Mouse (Mus musculus): ENCODE measurements around the gene Rtn2. TPM values are rescaled to one million over a fixed set of nuclear protein-coding genes. Genes with fewer than 3 reads are reported as not detected.

The Rtn2 gene
- polyA plus RNA-seq, 1 experiment: 101 TPM

DNA sequence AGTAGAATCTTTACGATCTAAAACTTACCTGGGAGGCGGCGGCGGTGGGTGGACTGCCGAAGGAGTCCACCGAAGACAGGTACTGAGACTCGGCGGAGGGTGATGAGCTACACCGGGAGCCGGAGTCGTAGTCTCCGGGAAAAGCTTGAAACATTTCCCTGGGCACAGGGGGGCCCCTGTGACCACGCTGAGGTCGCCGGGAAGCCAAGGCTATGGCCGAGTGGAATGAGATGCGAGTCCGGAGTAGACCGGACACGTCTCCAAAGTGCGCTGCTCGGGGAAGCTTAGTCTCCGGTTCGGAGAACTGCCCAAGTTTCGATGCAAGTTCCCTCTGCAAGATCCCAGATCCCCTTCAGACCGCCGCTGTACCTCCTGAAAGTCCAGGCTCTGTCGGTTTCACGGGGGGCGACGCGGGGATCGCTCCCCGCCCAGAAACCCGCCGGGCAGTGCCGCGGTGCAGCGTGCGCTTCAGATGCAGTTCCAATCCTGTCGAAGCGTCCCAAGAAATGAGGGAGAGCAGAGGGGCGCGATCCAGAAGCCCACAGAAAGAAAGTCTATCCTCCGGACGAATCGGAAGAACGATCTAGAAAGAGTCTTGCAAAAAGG lies 27.0 kb downstream of the Rtn2 start:
- under 1% methylated on average over 48 of the region's 48 CpGs for WGBS
- Histone ChIP-seq H3K4me1 (ENCODE audit: control insufficient read depth, insufficient read depth, low read length) (peaks cover 3% of the 10 kb centered on the region; the same call in 1 of the 2 replicates), H3K27ac (ENCODE audit: insufficient read depth, low read length) (no peak overlapping the region), H3K27me3 (ENCODE audit: control insufficient read depth, insufficient read depth, low read length) (peaks cover 2% of the 10 kb centered on the region; the same call in 1 of the 2 replicates), H3K4me3 (replicated peaks; ENCODE audit: insufficient read depth, low read depth, low read length) (peak overlapping the region; percentile 54)
- no peak for TF ChIP-seq CTCF (IDR thresholded peaks at IDR 0.05; ENCODE audit: borderline replicate concordance, insufficient read depth, low read depth, low read length)
- no peak for TF ChIP-seq POLR2A (IDR thresholded peaks at IDR 0.05; ENCODE audit: borderline replicate concordance, insufficient read depth, low read length)
- peak in 1 of 2 experiments; percentile 37 for DNase-seq

DNA sequence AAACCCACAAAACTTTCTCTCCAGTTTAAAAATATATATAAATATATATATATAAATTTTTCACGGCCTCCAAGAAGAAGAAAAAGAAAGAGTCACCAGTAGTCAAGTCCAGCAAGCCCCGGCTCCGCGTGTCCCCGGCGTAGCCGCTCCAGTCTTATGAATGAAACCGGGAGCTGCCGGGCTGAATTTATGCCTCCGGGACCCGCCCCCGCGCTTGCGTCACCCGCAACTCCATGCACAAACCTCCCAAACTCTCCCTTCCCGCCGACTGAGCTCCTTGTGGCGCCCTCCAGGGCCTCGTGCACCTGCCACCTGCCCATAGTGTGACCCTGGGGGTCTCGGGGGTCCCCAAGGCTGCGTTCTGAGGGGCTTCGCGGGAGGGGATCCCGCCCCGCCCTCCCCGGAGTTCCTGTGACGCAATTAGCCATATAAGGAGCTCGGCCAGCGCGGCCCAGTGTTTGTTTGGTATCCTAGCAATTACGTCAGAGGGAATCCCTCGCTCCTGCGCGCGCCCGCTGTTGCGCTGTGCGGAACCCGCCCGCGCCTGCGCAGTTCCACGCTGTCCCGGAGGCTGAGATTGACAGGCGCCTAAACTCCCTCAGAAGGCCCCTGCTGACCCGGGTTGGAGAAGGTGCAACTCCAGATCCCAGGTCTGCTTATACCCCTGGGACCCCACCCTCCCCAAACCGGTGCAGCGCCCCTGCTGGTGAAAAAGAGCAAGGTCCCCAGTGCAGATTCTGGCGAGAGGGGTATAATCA lies 27.6 kb downstream of the Rtn2 start, which contains the start of gene Fosb:
Fosb (minus strand) TSS at position 168 of the 758 bp plus-strand sequence.
- Histone ChIP-seq H3K4me1 (ENCODE audit: control insufficient read depth, insufficient read depth, low read length) (peaks cover 3% of the 10 kb centered on the region; the same call in 1 of the 2 replicates), H3K27ac (ENCODE audit: insufficient read depth, low read length) (no peak within 1 kb of the TSS), H3K4me3 (replicated peaks; ENCODE audit: insufficient read depth, low read depth, low read length) (peak within 1 kb of the TSS; percentile 74), H3K27me3 (ENCODE audit: control insufficient read depth, insufficient read depth, low read length) (no peaks in the 10 kb centered on the region; the same call in 1 of the 2 replicates)
- TF ChIP-seq CTCF (IDR thresholded peaks at IDR 0.05; ENCODE audit: borderline replicate concordance, insufficient read depth, low read depth, low read length) (peak; percentile 44; the same call in 1 of the 2 replicates), POLR2A (IDR thresholded peaks at IDR 0.05; ENCODE audit: borderline replicate concordance, insufficient read depth, low read length) (peak; percentile 22; the same call in 1 of the 2 replicates)
- WGBS: under 1% methylated on average over 49 of the region's 49 CpGs
- DNase-seq: peak; percentile 97

DNA sequence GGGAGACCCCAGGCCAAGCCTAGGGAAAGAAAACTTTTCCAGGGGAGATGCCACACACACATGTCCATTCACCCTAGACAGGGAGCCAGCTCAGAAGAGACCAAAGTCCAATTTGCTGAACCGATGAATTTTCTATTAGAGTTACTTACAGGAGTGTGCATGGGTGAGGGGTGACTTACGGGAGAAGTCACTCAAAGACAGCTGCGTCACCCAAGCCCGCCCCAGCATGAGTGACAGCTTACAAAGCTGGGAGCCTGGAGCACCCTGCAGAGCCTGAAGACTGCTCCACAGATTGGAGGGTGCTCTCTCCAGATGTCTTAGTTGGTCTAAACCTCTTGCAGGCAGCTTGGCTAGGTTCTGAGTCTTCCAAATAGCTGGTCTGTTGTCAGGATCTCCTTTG lies 29.6 kb downstream of the Rtn2 start:
- WGBS: 34% methylated on average over 4 of the region's 4 CpGs
- TF ChIP-seq POLR2A (IDR thresholded peaks at IDR 0.05; ENCODE audit: borderline replicate concordance, insufficient read depth, low read length) (no peak), CTCF (IDR thresholded peaks at IDR 0.05; ENCODE audit: borderline replicate concordance, insufficient read depth, low read depth, low read length) (no peak)
- Histone ChIP-seq H3K4me1 (ENCODE audit: control insufficient read depth, insufficient read depth, low read length) (peaks cover 3% of the 10 kb centered on the region; the same call in 1 of the 2 replicates), H3K4me3 (replicated peaks; ENCODE audit: insufficient read depth, low read depth, low read length) (no peak overlapping the region), H3K27me3 (ENCODE audit: control insufficient read depth, insufficient read depth, low read length) (no peaks in the 10 kb centered on the region), H3K27ac (ENCODE audit: insufficient read depth, low read length) (no peak overlapping the region)
- no peak for DNase-seq

DNA sequence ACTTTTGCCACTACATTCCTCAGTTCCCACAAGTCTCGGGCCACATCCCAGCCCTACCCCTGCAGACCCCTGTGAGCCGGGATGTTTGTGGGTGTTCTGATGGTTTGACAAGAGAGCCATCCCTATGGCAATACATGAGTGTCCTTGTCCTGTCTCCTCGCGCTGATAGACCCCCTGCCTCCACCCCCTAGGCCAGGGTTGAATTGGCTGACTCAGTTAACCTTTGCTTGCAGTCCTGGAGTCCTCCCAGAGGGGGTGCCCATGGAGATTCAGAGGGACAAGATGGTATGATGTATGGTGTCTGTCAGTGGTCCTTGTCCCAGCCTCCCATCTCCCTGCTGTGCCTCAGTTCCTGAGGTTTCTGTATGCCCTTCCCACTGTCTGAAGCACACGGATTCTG lies 31.6 kb downstream of the Rtn2 start:
- 38% methylated on average over 5 of the region's 5 CpGs for WGBS
- TF ChIP-seq POLR2A (IDR thresholded peaks at IDR 0.05; ENCODE audit: borderline replicate concordance, insufficient read depth, low read length) (no peak), CTCF (IDR thresholded peaks at IDR 0.05; ENCODE audit: borderline replicate concordance, insufficient read depth, low read depth, low read length) (no peak)
- Histone ChIP-seq H3K27me3 (ENCODE audit: control insufficient read depth, insufficient read depth, low read length) (no peaks in the 10 kb centered on the region), H3K4me1 (ENCODE audit: control insufficient read depth, insufficient read depth, low read length) (no peaks in the 10 kb centered on the region), H3K4me3 (replicated peaks; ENCODE audit: insufficient read depth, low read depth, low read length) (no peak overlapping the region), H3K27ac (ENCODE audit: insufficient read depth, low read length) (no peak overlapping the region)
- no peak for DNase-seq

DNA sequence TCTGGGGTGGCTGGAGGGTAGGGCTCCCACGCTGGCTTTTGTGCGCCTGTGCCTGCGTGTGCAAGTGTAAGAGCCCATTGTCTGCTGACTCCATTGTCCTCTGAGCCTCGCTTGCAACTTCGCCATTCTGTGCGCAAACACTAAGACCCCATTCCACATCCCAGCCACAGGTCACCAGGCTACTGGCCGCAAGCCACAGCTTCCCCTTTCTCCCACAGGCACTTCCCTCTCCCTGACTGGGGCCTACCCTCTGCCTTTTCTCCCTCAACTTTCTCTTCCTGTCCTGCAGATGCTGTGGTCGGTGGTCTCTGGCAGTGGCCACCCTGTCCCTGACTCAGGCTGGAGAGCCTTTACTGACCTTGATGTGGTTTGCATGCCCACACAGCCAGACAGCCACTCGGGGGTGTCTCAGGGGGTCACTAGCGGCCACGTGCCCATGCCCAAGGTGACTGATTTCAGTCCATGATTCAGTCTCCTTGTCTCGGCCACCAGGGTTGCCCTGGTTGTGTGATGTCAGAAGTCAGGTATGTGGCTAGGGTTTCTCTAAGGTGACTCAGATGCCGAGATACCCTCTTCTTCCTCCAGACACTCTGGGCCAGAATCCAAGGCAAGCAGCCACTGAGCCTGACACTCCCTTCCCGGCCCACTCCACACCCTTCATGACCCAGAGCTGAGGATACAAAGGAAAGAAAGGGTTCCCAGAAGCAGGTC lies 34.2 kb downstream of the Rtn2 start:
- Histone ChIP-seq H3K4me1 (ENCODE audit: control insufficient read depth, insufficient read depth, low read length) (no peaks in the 10 kb centered on the region), H3K4me3 (replicated peaks; ENCODE audit: insufficient read depth, low read depth, low read length) (no peak overlapping the region), H3K27ac (ENCODE audit: insufficient read depth, low read length) (no peak overlapping the region), H3K27me3 (ENCODE audit: control insufficient read depth, insufficient read depth, low read length) (no peaks in the 10 kb centered on the region)
- DNase-seq: no peak
- TF ChIP-seq POLR2A (IDR thresholded peaks at IDR 0.05; ENCODE audit: borderline replicate concordance, insufficient read depth, low read length): no peak
- TF ChIP-seq CTCF (IDR thresholded peaks at IDR 0.05; ENCODE audit: borderline replicate concordance, insufficient read depth, low read depth, low read length): no peak
- WGBS: 38% methylated on average over 14 of the region's 14 CpGs

DNA sequence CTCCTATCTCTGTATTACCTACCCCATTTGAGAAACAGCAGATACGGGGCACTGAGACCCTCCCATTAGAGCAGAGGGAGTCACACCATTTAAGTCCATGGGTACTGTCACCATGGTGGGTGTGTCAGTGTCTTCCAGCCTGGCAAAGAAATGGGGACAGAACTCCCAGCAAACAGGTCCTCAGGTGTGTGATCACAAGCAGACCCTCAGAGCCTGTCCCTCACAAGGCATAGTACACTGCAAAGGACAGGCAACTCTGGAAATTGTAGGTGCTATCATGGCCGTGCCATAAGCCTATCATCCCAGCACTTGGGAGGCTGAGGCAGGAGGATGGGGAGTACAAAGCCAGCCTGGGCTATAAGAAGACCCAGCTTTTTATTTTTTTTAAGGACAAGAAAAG lies 35.8 kb downstream of the Rtn2 start:
- TF ChIP-seq CTCF (IDR thresholded peaks at IDR 0.05; ENCODE audit: borderline replicate concordance, insufficient read depth, low read depth, low read length) (no peak), POLR2A (IDR thresholded peaks at IDR 0.05; ENCODE audit: borderline replicate concordance, insufficient read depth, low read length) (no peak)
- DNase-seq: no peak
- Histone ChIP-seq H3K27me3 (ENCODE audit: control insufficient read depth, insufficient read depth, low read length) (no peaks in the 10 kb centered on the region), H3K27ac (ENCODE audit: insufficient read depth, low read length) (no peak overlapping the region), H3K4me3 (replicated peaks; ENCODE audit: insufficient read depth, low read depth, low read length) (no peak overlapping the region), H3K4me1 (ENCODE audit: control insufficient read depth, insufficient read depth, low read length) (no peaks in the 10 kb centered on the region)
- WGBS: 69% methylated on average over 2 of the region's 2 CpGs

DNA sequence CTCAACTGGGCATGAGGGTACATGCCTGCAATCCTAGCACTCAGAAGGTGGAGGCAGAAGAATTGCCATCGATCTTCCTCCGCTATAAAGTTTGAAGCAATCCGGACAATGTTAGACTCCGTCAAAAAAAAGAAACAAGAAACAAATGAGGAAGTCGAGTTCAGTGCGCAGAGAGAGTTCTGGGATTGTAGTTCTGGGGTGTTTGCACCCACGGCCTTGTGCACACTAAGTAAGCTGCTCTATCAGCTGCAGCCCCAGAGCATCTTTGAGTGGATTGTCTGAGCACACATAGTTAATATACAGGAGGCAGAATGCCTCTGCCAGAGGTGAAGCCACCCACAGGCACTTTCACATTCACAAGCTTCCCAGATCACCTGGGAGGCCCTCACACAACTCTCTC lies 36.3 kb downstream of the Rtn2 start:
- Histone ChIP-seq H3K27ac (ENCODE audit: insufficient read depth, low read length) (no peak overlapping the region), H3K4me1 (ENCODE audit: control insufficient read depth, insufficient read depth, low read length) (no peaks in the 10 kb centered on the region), H3K27me3 (ENCODE audit: control insufficient read depth, insufficient read depth, low read length) (no peaks in the 10 kb centered on the region), H3K4me3 (replicated peaks; ENCODE audit: insufficient read depth, low read depth, low read length) (no peak overlapping the region)
- 82% methylated on average over 7 of the region's 7 CpGs for whole genome bisulfite sequencing
- TF ChIP-seq CTCF (IDR thresholded peaks at IDR 0.05; ENCODE audit: borderline replicate concordance, insufficient read depth, low read depth, low read length): no peak
- TF ChIP-seq POLR2A (IDR thresholded peaks at IDR 0.05; ENCODE audit: borderline replicate concordance, insufficient read depth, low read length): no peak
- DNase-seq: no peak

All from cerebellum, adult 2 months (tissue).